Mouse (Mus musculus): ENCODE results near the gene Etv4.

Etv4 gene

GRCm38 (mm10) chr11:101785852-101786205 is 658 bp upstream of the Etv4 start:
- no peak for DNase-seq

GRCm38 (mm10) chr11:101784488-101785142 is 556 bp downstream of the Etv4 start:
- peak; percentile 20 for DNase-seq

DNA sequence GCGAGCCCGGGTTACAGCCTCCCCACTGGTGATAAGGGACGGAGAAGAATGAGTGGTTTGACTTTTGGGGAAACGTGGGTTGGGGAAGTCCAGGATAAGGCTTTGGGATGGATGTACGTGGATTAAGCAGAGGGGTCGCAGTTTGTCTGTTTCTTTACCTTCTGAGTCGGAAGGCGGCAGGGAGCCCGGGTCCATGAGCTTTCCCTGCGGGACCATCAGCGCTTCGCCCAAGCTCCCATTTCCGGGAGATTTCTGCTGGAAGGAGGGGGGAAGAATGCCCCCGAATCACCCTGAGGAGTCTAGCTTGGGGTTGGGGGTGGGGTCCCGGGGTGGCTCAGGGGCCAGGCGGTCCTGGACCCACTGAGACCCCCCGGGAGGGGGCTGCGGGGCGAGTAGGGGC is 1.1 kb downstream of the Etv4 start:
- no peak for DNase-seq

GRCm38 (mm10) chr11:101783584-101783983 is 1.6 kb downstream of the Etv4 start:
- no peak for DNase-seq

DNA sequence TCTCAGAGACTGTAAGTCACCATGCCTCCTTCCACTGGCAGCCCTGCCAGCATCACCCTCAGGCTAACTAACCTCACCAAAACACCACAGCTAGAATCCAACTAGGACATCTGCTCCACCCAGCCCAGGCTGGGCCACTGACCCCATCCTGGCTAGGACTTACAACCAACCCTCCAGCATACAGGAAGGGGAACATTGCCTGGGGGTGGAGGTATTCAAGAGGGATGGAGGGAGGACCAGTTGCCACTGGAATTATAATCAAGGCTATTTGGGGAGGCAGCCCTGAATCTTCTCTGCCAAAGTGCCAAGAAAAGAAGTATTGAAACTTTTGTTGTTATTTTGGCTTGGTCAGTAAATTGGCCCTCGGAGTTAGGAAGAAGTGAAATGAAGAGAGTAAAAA is 2.0 kb downstream of the Etv4 start:
- DNase-seq, result no peak

DNA sequence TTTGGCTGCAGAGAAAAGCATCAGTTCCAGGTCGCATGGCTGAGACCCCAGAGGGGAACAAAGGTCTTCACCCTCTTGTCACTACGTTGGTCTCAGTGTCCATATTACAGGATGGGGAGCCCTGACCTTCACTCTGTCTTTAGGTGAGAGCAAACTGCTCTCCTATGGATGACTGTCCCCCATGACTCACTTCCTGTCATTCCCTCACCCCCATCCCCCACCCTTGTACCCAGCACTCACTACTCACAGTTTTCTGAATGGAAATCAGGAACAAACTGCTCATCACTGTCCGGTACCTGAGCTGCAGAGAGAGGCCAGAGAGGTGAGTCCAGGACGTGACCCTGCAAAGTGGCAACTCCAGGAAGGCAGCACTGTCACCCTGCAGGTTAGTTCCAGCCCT is 8.3 kb downstream of the Etv4 start:
- DNase-seq, result no peak

GRCm38 (mm10) chr11:101772449-101772848 is 12.7 kb downstream of the Etv4 start:
- peak; percentile 69 for DNase-seq

- DNase-seq, result no peak
Observed at GRCm38 (mm10) chr11:101772027-101772426, 13.1 kb downstream of the Etv4 start.

GRCm38 (mm10) chr11:101770266-101770665 is 14.9 kb downstream of the Etv4 start:
- no peak for DNase-seq

DNA sequence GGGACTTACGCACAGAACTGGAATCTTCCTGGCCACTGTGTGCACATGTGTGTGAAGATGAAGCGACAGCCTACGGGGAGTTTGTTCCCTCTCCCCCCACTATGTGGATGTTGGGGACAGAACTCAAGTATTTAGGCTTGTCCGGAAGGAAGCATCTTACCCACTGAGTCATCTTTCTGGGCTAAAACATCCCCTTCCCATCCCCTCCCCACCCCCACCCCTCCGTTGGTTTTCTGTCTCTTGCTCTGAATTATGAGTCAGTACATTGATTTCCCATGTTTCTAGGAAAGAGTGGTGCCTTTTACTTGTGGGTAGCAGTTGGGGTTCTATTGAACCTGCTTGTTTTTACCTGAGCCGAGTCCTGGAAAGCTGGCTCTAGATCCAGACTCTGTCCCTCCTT is 16.4 kb downstream of the Etv4 start:
- no peak for DNase-seq

DNA sequence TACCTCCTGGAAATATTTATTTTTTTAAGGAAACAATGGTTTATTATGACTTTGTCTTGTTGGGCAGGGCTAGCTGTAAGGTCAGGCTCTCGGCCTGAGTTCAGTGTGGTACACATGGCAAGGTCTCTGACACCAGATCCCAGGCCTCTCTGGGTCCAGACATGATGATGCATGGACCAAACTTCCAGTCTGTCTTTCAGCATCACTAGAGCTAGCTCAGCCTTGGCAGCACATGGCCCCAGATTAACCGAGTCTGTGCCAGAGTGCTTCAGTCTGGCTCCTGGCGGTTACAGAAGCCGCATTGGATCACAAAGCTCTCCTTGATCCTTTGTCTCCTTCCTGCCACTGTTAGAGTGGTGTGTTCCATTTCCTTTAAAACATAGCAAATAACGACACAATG is 17.8 kb downstream of the Etv4 start:
- DNase-seq, result no peak

GRCm38 (mm10) chr11:101764546-101764945 is 20.6 kb downstream of the Etv4 start:
- no peak for DNase-seq

GRCm38 (mm10) chr11:101763723-101764122 is 21.4 kb downstream of the Etv4 start:
- DNase-seq, result peak; percentile 38

DNA sequence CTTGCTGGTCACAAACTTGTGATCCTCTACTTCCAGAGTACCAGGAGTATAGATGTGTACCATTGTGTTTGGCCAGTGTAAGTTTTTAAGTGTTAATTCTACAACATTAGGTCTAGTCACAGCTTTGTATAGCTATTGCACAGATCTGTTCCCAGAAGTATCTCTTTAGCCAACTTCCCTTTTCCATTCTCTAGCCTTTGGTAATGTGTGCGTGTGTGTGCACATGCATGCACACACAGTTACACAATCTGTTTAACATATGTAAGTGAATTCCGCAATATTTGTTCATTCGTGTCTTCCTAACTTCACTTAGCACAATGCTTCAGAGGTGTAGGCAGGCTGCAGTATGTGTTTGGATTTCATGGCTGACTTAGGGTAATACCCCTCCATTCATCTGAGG is 25.6 kb downstream of the Etv4 start:
- DNase-seq, result no peak

DNA sequence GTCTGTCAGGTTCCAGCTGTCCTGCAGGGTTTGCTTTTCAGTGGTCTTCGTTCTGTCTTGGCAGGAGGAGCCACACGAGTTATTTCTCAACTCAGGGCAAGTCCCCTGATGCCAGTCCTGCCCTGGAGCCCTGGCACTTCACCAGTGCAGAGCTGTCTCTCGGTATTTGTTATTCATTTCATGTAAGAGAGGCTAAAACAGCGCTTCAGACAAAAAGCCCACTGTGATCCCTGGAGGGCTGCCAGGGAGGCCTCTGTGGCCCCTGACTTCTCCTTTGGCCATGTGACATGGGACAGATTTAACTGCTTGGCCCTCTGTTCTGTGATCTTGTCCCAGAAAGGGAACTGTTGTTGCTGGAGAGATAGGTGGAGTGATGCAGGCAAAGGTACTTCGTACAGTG is 26.7 kb downstream of the Etv4 start:
- DNase-seq, result peak; percentile 19

GRCm38 (mm10) chr11:101757366-101757765 is 27.8 kb downstream of the Etv4 start:
- no peak for DNase-seq

- no peak for DNase-seq
Observed at GRCm38 (mm10) chr11:101756616-101757015, 28.6 kb downstream of the Etv4 start.

- DNase-seq, result no peak
Observed at GRCm38 (mm10) chr11:101733596-101733995, 51.6 kb downstream of the Etv4 start.

DNA sequence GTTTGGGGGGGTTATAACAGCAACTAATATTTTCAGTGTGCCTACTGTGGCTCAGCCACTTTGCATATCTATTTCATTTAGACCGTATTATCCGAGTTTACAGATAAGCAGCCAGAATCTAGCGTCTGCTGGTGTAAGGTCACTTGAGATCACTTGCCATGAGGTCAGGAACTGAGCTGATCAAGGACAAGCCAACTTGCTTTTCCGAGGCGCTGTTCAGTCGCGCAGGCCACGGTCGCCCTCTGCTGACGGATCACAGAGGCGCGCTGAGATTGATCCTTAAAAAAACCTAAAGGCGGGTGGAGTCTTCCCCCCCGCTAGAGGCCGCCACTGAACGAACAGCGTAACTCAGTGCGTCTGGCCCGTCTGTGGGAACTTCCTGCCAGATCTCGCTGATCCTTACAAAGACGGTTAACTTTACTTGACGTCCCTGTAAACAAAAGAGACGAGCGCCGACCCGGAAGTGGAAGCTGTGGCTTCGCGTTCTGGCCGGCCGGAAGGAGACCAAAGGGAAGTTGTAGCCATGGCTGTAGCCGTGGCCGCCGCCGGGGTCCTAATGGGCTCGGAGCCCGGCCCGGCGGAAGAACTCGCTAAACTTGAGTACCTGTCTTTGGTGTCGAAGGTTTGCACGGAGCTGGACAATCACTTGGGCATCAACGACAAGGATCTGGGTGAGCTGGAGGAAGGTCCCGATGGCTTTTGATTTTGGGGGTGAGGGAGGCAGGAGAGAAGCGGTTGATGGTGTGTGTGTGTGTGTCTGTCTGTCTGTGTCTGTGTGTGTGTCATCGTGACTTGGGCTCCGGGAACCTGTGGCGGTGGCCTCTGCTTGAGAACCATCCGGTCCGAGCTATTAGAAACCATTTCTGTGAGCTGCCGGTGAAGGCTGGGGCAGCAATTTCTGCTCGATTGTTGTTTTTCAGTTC is 52.4 kb downstream of the Etv4 start, which contains the start of gene Dhx8:
Gene Dhx8, plus strand, starts transcription at position 402 of the 923 bp plus-strand sequence.
- DNase-seq, result peak; percentile 98

- DNase-seq, result no peak
Observed at GRCm38 (mm10) chr11:101729308-101729707, 55.9 kb downstream of the Etv4 start.

DNA sequence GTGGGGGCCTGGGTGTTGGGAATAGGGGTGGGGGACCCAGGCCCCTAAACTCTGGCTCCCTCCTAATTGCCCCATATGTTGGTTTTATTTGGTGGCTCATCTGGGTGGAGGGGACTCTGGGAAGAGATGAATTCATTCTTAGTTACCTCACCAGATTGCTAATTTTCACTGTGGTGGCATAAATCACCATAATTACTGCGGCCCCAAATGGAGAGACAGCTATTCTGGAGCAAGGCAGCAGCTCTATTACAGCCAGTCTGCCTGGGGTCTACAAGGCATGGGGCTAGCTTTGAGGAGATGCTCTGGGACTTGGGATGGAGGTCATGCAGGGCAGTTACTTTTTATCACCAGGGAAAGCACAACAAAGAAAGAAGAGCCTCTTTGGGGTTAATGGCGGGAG is 58.4 kb downstream of the Etv4 start:
- DNase-seq, result no peak

- no peak for DNase-seq
Observed at GRCm38 (mm10) chr11:101725043-101725442, 60.1 kb downstream of the Etv4 start.

DNA sequence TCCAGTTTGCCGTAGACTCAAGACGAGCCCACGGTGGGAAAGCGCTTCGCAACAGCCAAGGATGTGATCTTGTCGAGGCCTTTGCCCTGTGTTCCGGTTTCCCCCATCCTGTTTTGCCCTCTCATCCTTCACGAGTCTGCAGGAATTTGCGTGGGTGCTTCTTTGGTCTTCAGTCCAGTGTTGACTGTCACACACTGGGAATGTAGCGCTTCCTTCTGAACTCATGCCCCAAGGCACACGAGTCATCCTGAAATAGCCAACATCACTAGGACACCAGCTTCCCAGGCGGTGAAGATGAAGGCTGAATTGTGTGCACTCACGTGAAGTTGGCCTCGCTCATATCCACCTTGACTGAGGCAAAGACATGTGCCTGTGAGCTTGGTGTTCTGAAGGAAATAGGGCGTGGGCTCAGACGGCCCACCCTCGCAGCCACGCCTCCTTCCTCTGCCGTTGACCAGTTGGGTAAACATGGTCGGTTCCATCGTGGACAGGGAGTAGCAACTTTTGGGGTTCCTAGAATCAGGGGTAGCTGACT is 65.1 kb downstream of the Etv4 start:
- no peak for DNase-seq

Measured in kidney, postnatal 14 days (tissue).